Mouse (Mus musculus) layer of hippocampus, adult 9-10 months (tissue): ENCODE measurements at regions not wholly inside any gene's neighbourhood (a gene's known extent, or its start where the extent isn't known, plus 50 kb on each side); places are given as distances from the start of the nearest gene placed in this dataset.

Experiments used
- DNase-seq: peaks from one replicate; pipeline ENCODE4 v3.0.0; 2022; ENCODE audit warnings: low spot score

GRCm38 (mm10) chr1:72002471-72003116, 209.5 kb downstream of the Mreg start:
- no peak for DNase-seq

- no peak for DNase-seq
Observed at GRCm38 (mm10) chr1:72000741-72001140, 211.4 kb downstream of the Mreg start.

GRCm38 (mm10) chr1:71996828-71997227, 215.3 kb downstream of the Mreg start:
- DNase-seq: no peak

GRCm38 (mm10) chr1:71996234-71996619, 215.9 kb downstream of the Mreg start:
- no peak for DNase-seq

- DNase-seq: no peak
Observed at GRCm38 (mm10) chr1:71995573-71996233, 216.4 kb downstream of the Mreg start.

- DNase-seq: no peak
Observed at GRCm38 (mm10) chr1:71990936-71991335, 221.2 kb downstream of the Mreg start.

GRCm38 (mm10) chr1:71988086-71988485, 224.0 kb downstream of the Mreg start:
- no peak for DNase-seq

GRCm38 (mm10) chr1:71986047-71986446, 226.1 kb downstream of the Mreg start:
- no peak for DNase-seq

GRCm38 (mm10) chr1:71983786-71984185, 228.3 kb downstream of the Mreg start:
- no peak for DNase-seq

- DNase-seq: no peak
Observed at GRCm38 (mm10) chr1:71982423-71983262, 229.5 kb downstream of the Mreg start.

- DNase-seq: no peak
Observed at GRCm38 (mm10) chr1:71980624-71981023, 231.5 kb downstream of the Mreg start.

GRCm38 (mm10) chr1:71979261-71979660, 232.8 kb downstream of the Mreg start:
- no peak for DNase-seq

- no peak for DNase-seq
Observed at GRCm38 (mm10) chr1:71977361-71977760, 234.7 kb downstream of the Mreg start.

- DNase-seq: no peak
Observed at GRCm38 (mm10) chr1:71974715-71975114, 237.4 kb downstream of the Mreg start.

GRCm38 (mm10) chr1:71971943-71972342, 240.2 kb downstream of the Mreg start:
- DNase-seq: no peak

- DNase-seq: no peak
Observed at GRCm38 (mm10) chr1:71970771-71971170, 241.3 kb downstream of the Mreg start.

GRCm38 (mm10) chr1:71967574-71968104, 244.5 kb downstream of the Mreg start:
- DNase-seq: no peak

GRCm38 (mm10) chr1:71964450-71965126, 247.5 kb downstream of the Mreg start:
- no peak for DNase-seq

GRCm38 (mm10) chr1:71956940-71957339, 255.2 kb downstream of the Mreg start:
- no peak for DNase-seq

- no peak for DNase-seq
Observed at GRCm38 (mm10) chr1:71955331-71955730, 256.8 kb downstream of the Mreg start.

- DNase-seq: no peak
Observed at GRCm38 (mm10) chr1:71953292-71953691, 258.8 kb downstream of the Mreg start.

GRCm38 (mm10) chr1:71949549-71949948, 262.6 kb downstream of the Mreg start:
- DNase-seq: no peak
